Mouse (Mus musculus): ENCODE results near the gene Svop. TPM values are rescaled to one million over a fixed set of nuclear protein-coding genes. Genes with fewer than 3 reads are reported as not detected.

Gene Svop
- total and polyA plus RNA-seq, 3 experiments = 0.31 to 0.51 (median 0.38) TPM

GRCm38 (mm10) chr5:114067543-114067942 is 23.8 kb downstream of the Svop start:
- peaks cover 0 to 7% of the 10 kb centered on the region in 2 experiments for H3K36me3 ChIP-seq (replicated peaks in 1 of 2; ENCODE audit: control insufficient read depth in 1 of 2, insufficient read depth in 1 of 2, low read length in 1 of 2)
- DNase-seq (ENCODE audit: extremely low read depth) = peak; percentile 52
- dilution Hi-C loops (cut with MboI; ENCODE audit: extremely low pct_ligation_motif_present, extremely low pct_unique_long_range_greater_than_20kb, low sequenced_read_pairs) = no loop called here
- H3K27ac ChIP-seq (ENCODE audit: insufficient read depth, low read depth) = peak overlapping the region; percentile 51; the same call in 1 of the 2 replicates
- no peak overlapping the region for H3K4me3 ChIP-seq (replicated peaks in 1 of 3; ENCODE audit: low read depth in 2 of 3, low read length in 2 of 3, poor library complexity in 1 of 3)
- in situ Hi-C loops (cut with MboI; ENCODE audit: low pct_ligation_motif_present, low pct_unique_long_range_greater_than_20kb, low sequenced_read_pairs) = no loop called here
- peaks cover 35 to 91% of the 10 kb centered on the region in 2 experiments for H3K4me1 ChIP-seq (ENCODE audit: control insufficient read depth in 1 of 2, insufficient read depth in 2 of 2)
- no peaks in the 10 kb centered on the region for H3K79me2 ChIP-seq (replicated peaks; ENCODE audit: control insufficient read depth, extremely low read depth, insufficient read depth, poor library complexity, severe bottlenecking)
- no peaks in the 10 kb centered on the region for H3K27me3 ChIP-seq (replicated peaks)
- no peak overlapping the region for H3K9ac ChIP-seq (ENCODE audit: insufficient read depth, low read depth)
- H3K4me2 ChIP-seq (ENCODE audit: insufficient read depth, low read depth, poor library complexity, severe bottlenecking) = 0 out of 2 replicates have a peak overlapping the region, but pooled peaks have one; percentile 4
- TF ChIP-seq EP300 (IDR thresholded peaks at IDR 0.05; ENCODE audit: low read length) = peak; percentile 46; the same call in 1 of the 2 replicates
- TF ChIP-seq MAFK (IDR thresholded peaks at IDR 0.05; ENCODE audit: insufficient replicate concordance, low read length) = no peak
- TF ChIP-seq IRF4 (IDR thresholded peaks at IDR 0.05; ENCODE audit: low read depth, low read length) = peak; percentile 39; the same call in 1 of the 2 replicates
- 0 out of 2 replicates have a peak, but pooled peaks have one; percentile 23 for TF ChIP-seq TBP (conservative IDR thresholded peaks at IDR 0.05; ENCODE audit: low read depth, low read length)
- no peak for TF ChIP-seq USF2 (conservative IDR thresholded peaks at IDR 0.05; ENCODE audit: low read depth, low read length)
- TF ChIP-seq ZC3H11A (IDR thresholded peaks at IDR 0.05; ENCODE audit: low read depth, low read length) = no peak
- TF ChIP-seq ZKSCAN1 (IDR thresholded peaks at IDR 0.05; ENCODE audit: borderline replicate concordance, low read depth, low read length) = no peak
- TF ChIP-seq TCF12 (IDR thresholded peaks at IDR 0.05; ENCODE audit: low read depth, low read length) = no peak
- no peak for TF ChIP-seq CTCF (conservative IDR thresholded peaks at IDR 0.05 in 1 of 2, IDR thresholded peaks at IDR 0.05 in 1 of 2; ENCODE audit: low read depth in 2 of 2, low read length in 2 of 2)
- peak; percentile 50 for TF ChIP-seq POLR2A (IDR thresholded peaks at IDR 0.05; ENCODE audit: low read depth, low read length)
- no peak for TF ChIP-seq JUN (IDR thresholded peaks at IDR 0.05; ENCODE audit: insufficient read depth, low read depth, low read length)
- TF ChIP-seq MYC (IDR thresholded peaks at IDR 0.05; ENCODE audit: low read depth, low read length) = no peak
- no peak for TF ChIP-seq ETS1 (conservative IDR thresholded peaks at IDR 0.05; ENCODE audit: low read depth, low read length)
- no peak for TF ChIP-seq MXI1 (IDR thresholded peaks at IDR 0.05; ENCODE audit: low read depth, low read length)
- TF ChIP-seq KAT2A (IDR thresholded peaks at IDR 0.05; ENCODE audit: insufficient replicate concordance, low read length) = no peak
- no peak for TF ChIP-seq SIN3A (IDR thresholded peaks at IDR 0.05; ENCODE audit: low read length)
- no peak for TF ChIP-seq MAZ (IDR thresholded peaks at IDR 0.05; ENCODE audit: low read depth, low read length)
- no peak for TF ChIP-seq CHD2 (IDR thresholded peaks at IDR 0.05; ENCODE audit: low read length)
- peak; percentile 56; the same call in 1 of the 2 replicates for TF ChIP-seq MEF2A (IDR thresholded peaks at IDR 0.05; ENCODE audit: borderline replicate concordance, low read depth, low read length)
- TF ChIP-seq ZNF384 (IDR thresholded peaks at IDR 0.05; ENCODE audit: low read depth, low read length) = no peak
- TF ChIP-seq ZMIZ1 (IDR thresholded peaks at IDR 0.05; ENCODE audit: low read depth, low read length) = no peak
- TF ChIP-seq USF1 (IDR thresholded peaks at IDR 0.05; ENCODE audit: low read depth, low read length) = peak; percentile 46; the same call in 1 of the 2 replicates
- H3K9me3 ChIP-seq (replicated peaks; ENCODE audit: low read length) = peaks cover 3% of the 10 kb centered on the region
